In the genomic region with DNA sequence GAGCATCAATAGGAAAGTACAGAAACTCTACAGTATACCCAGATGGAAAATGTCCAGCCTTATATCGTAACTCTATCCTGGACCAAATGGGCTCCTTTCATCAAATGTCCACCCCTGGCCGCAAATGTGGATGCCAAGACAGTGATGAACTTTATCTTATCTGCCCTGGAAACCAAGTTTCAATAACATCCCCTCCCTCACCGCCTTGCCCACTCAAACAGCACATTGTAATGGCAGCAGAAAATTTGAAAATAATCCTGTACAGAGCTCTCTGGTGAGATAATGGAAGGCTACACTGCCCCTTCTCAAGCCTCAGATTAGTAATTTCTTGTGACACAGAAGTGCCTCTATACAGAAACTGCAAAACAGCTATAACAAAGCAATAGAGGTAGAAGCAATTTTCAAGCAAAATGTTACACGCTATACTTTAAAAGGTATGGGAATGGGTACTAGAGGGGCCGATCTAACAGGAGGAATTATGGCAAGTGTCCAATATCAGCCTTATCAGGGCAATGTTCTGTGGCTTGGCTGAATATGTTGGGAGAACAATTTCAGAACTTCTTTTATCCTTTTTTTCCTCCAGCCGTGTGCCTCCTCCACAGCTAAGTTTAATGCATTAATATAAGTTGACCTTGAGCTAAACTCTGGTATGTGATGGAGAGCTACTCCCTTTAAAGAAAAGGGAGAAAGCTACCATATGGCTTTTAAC, we compare ENCODE assay signal across 1 mouse cellular context.
A peak's percentile ranks its signal among the peaks of the same experiment; 100 is the strongest.
TF ChIP-seq lines count a peak whose summit lies in the region.

No protein-coding gene starts in this region.

TF ChIP-seq in MEL, 35 proteins besides CTCF, POLR2A, EP300 and RAD21 (continued from another document):
- TF ChIP-seq MXI1 (IDR thresholded peaks at IDR 0.05; ENCODE audit: low read depth, low read length) = 0 out of 2 replicates have a peak, but pooled peaks have one; percentile 14
